ENCODE assay signal across 14 mouse cellular contexts in the genomic region with DNA sequence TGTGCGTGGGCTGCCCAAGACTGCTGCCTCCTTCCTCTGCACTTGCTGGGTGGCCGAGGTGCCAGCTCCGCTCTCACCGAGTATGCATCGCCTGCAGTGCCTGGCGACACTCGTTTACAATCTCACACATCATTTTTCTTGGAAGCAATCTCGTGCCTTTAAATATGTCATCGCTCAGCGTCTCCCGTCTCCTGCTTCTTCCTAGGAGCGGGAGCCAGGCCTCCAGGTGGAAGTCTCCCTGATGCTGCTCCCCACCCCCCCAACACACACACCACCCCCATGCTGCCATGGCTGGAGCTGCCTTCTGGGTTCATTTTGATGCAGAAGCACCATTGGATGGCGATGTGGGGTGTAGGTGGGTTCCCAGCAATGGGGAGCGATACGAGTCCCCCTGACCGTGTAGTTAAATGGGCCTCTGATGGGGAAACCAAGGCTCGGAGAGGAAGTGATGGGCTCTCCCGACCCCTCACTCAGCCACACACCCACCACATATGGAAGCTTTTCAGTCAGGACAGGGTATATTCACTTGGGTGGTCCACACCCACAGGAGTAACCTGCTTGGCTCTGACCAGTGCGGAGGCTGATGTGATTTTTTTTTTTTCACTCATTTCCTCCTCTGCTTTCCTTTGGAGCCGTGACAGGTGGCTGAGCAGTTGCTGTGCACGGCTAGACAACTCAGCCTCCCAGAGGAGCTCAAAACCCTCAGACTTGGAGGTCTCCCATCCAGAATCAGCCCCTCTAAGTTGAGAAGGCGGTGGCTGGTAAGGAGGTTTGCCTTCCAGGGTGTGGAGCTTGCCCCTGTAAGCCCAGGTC. TPM values are rescaled to one million over a fixed set of nuclear protein-coding genes. Genes with fewer than 3 reads are reported as not detected.
DNase-seq lines count a peak whose midpoint lies in the region; ATAC-seq lines count a peak whose summit lies in the region.
"Had no signal": no experiment of that assay in that cellular context is flagged by ENCODE, and none has a peak within 500 bp of the region (broad histone marks: within the 10 kb centered on the region; RNA-seq: fewer than 3 reads in every experiment).

No protein-coding gene starts in this region.

- H3K27ac ChIP-seq in embryonic facial prominence, embryonic 12.5 days: no peak overlapping the region
- H3K27ac ChIP-seq: embryonic facial prominence, embryonic 15.5 days; heart, embryonic 15.5 days; liver, embryonic 14.5 days had no signal

- H3K4me1 ChIP-seq in embryonic facial prominence, embryonic 12.5 days: peaks cover 46% of the 10 kb centered on the region

- H3K36me3 ChIP-seq in embryonic facial prominence, embryonic 12.5 days: no peaks in the 10 kb centered on the region
- H3K36me3 ChIP-seq: embryonic facial prominence, embryonic 15.5 days; heart, embryonic 15.5 days had no signal

- no peak for ATAC-seq in embryonic facial prominence, embryonic 12.5 days (ENCODE audit: insufficient number of reproducible peaks, insufficient read depth, low FRiP score, low TSS enrichment)

- H3K9me3 ChIP-seq in embryonic facial prominence, embryonic 12.5 days: no peaks in the 10 kb centered on the region
- H3K9me3 ChIP-seq: embryonic facial prominence, embryonic 15.5 days; heart, embryonic 15.5 days had no signal

- WGBS in embryonic facial prominence, embryonic 12.5 days: 39% methylated on average over 22 of the region's 22 CpGs

- no peak overlapping the region for H3K4me3 ChIP-seq in embryonic facial prominence, embryonic 12.5 days

- H3K4me2 ChIP-seq in embryonic facial prominence, embryonic 12.5 days (replicated peaks): peak overlapping the region; percentile 93; the same call in 1 of the 2 replicates

- no peak overlapping the region for H3K9ac ChIP-seq in embryonic facial prominence, embryonic 12.5 days
- H3K9ac ChIP-seq: embryonic facial prominence, embryonic 15.5 days; liver, embryonic 14.5 days had no signal

- peaks cover 55% of the 10 kb centered on the region for H3K27me3 ChIP-seq in embryonic facial prominence, embryonic 12.5 days

- peak; percentile 34 for DNase-seq in layer of hippocampus, adult 9-11 months
- no peak for DNase-seq in layer of hippocampus, adult 11-12 months (ENCODE audit: low spot score)
- DNase-seq in frontal cortex, adult 2 months (ENCODE audit: extremely low spot score in 1 of 2, low spot score in 1 of 2): peak; percentile 44 to 77
- DNase-seq in right cerebral cortex, adult 2 months (ENCODE audit: low spot score in 2 of 2): peak; percentile 68 to 75
- DNase-seq in thymus, postnatal 10 days (ENCODE audit: low spot score in 2 of 2): no peak
- no peak for DNase-seq in thymus, postnatal 25 days
- no peak for DNase-seq in spleen, adult 18-20 months
- DNase-seq: cerebellum, adult 11 months; kidney, postnatal 4 days had no signal

RNA-seq across cellular contexts. Expression of gene Wnt9a, which starts 1.5 kb away (rescaled TPM):
- 5.9 and 7.1 TPM in 2 replicates for polyA plus RNA-seq in embryonic facial prominence, embryonic 12.5 days (2016; fragmentation: Nextera tagmentation; extraction: Ambion mirVana)
- 9.4 and 12.2 TPM in 2 replicates for polyA plus RNA-seq in frontal cortex, adult 2 months (2012; rRNA removed)

RNA-seq across cellular contexts. Expression of gene Wnt3a, which starts 14.7 kb away (rescaled TPM):
- polyA plus RNA-seq in embryonic facial prominence, embryonic 12.5 days (2016; fragmentation: Nextera tagmentation; extraction: Ambion mirVana): 1.8 and 2.6 TPM in 2 replicates
- polyA plus RNA-seq in frontal cortex, adult 2 months (2012; rRNA removed): 0.04 TPM in 1 of 2 replicates, not detected in the other
- polyA plus RNA-seq: adrenal gland, adult 2 months; heart, embryonic 15.5 days had no signal

Comparison
In these comparisons a context has a peak if more than half of its experiments do, and no peak if none do; other contexts are left out.
1. DNase-seq: peak in layer of hippocampus, adult 9-11 months (single experiment), frontal cortex, adult 2 months (2 of 2) and right cerebral cortex, adult 2 months (2 of 2); none in layer of hippocampus, adult 11-12 months (single experiment), thymus, postnatal 10 days (0 of 2), thymus, postnatal 25 days (single experiment) and spleen, adult 18-20 months (0 of 2).